ENCODE assay signal across 8 mouse cellular contexts in the genomic region with DNA sequence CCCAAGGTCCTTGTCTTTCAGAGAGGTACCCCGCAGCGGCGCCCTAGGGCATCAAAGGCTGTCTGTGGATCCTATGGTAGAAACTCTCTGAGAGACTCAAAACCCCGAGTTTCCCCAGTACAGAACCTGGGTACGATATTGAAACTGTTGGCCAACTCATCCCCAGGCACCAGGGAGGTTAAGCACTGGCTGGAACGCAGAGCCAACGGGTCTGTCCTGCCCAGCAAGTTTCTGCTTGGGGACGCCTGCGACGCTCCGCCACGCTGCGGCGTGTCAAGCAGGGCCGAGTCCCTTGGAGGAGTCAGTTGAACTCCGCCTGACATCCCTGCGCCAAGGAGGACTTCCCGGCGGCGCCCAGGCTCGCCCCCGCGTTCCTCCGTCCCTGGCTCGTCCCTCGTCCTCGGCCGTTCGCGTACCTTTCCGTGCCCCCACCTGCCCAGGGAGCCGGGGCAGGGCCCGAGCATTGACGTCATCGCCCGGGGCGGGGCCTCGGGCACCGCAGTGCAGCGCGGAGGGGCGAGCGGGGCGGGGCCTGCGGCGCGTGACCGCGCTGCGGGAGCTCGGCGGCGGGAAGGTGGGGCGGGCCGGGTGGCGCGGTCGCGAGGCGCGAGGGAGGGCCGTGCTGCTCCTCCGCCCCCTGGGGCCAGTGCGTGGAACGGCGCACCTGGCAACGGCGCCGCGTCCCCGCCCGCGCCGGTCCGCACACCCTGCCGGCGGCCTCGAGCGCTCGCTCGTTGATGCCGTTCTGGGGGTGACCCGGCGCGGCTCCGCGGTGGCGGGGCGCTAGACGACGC. TPM values are rescaled to one million over a fixed set of nuclear protein-coding genes. Genes with fewer than 3 reads are reported as not detected.
DNase-seq lines count a peak whose midpoint lies in the region; ATAC-seq lines count a peak whose summit lies in the region.

Gene Cds1 (plus strand): TSS at position 577 of the 794 bp plus-strand sequence.

- H3K36me3 ChIP-seq in lung, embryonic 16.5 days (ENCODE audit: control insufficient read depth, insufficient read depth, low read length), result no peaks in the 10 kb centered on the region

- ATAC-seq in hematopoietic stem cell, adult 5-6 weeks (replicated peaks in 1 of 2; ENCODE audit: insufficient read depth in 1 of 2, low FRiP score in 2 of 2, low TSS enrichment in 1 of 2, low read depth in 1 of 2, poor library complexity in 2 of 2, severe bottlenecking in 2 of 2), result peak; percentile 29 to 61; a peak in 3 of 4 replicates
- ATAC-seq in lung, embryonic 16.5 days (ENCODE audit: low read depth), result peak; percentile 88

- peak; percentile 83 for DNase-seq in Muller cell, postnatal 12 days (ENCODE audit: inconsistent ontology term)
- peak; percentile 92 for DNase-seq in cerebellum, adult 8-10 months
- DNase-seq in frontal cortex, adult 2 months (ENCODE audit: extremely low spot score in 1 of 2, low spot score in 1 of 2), result peak; percentile 50 to 85
- DNase-seq in layer of hippocampus, postnatal 10 days (ENCODE audit: low spot score in 2 of 2), result peak; percentile 78 to 85
- peak; percentile 57 for DNase-seq in ovary, postnatal 14 days (ENCODE audit: low spot score)
- peak; percentile 38 to 52 for DNase-seq in thymus, postnatal 10 days (ENCODE audit: low spot score in 2 of 2)

- peak within 1 kb of the TSS; percentile 36 for H3K27ac ChIP-seq in lung, embryonic 16.5 days (ENCODE audit: low read length)

- H3K9me3 ChIP-seq in lung, embryonic 16.5 days (ENCODE audit: control insufficient read depth, low read length), result no peaks in the 10 kb centered on the region

- under 1% methylated on average over 62 of the region's 91 CpGs for WGBS in lung, embryonic 16.5 days

- H3K9ac ChIP-seq in lung, embryonic 16.5 days (ENCODE audit: low read length), result peak within 1 kb of the TSS; percentile 76

- H3K27me3 ChIP-seq in lung, embryonic 16.5 days (ENCODE audit: control insufficient read depth, insufficient read depth, low read depth, low read length), result peaks cover 45% of the 10 kb centered on the region

- H3K4me1 ChIP-seq in lung, embryonic 16.5 days (replicated peaks; ENCODE audit: control insufficient read depth, insufficient read depth, low read length), result peaks cover 12% of the 10 kb centered on the region; the same call in 1 of the 2 replicates

- H3K4me3 ChIP-seq in lung, embryonic 16.5 days (ENCODE audit: low read length), result peak within 1 kb of the TSS; percentile 75

- H3K4me2 ChIP-seq in lung, embryonic 16.5 days (ENCODE audit: low read depth, low read length), result peak within 1 kb of the TSS; percentile 100

RNA-seq across cellular contexts. Expression of gene Cds1, which starts in this region (rescaled TPM):
- polyA plus RNA-seq in frontal cortex, adult 2 months (2012; rRNA removed), result 66.7 and 71.1 TPM in 2 replicates
- total RNA-seq in hematopoietic stem cell, adult 5-6 weeks (2017), result 11.9 and 16.2 TPM in 2 replicates
- total RNA-seq in layer of hippocampus, postnatal 10 days (2021), result 10 to 100 TPM; 63.5 to 70.7 TPM
- polyA plus RNA-seq in lung, embryonic 16.5 days (2015; fragmentation: Nextera tagmentation; extraction: Ambion mirVana), result 7.3 and 11.4 TPM in 2 replicates

Comparison
In these comparisons a context has a peak if more than half of its experiments do, and no peak if none do; other contexts are left out.
1. Peak in every context shown above with its lines: DNase-seq, ATAC-seq, H3K4me3 ChIP-seq and H3K27ac ChIP-seq.